Mouse (Mus musculus) embryonic facial prominence, embryonic 14.5 days (tissue): ENCODE results near the gene Cables2. TPM values are rescaled to one million over a fixed set of nuclear protein-coding genes. Genes with fewer than 3 reads are reported as not detected.

Experiments used
- ATAC-seq: fragments of 200-750 bp; cut with Nextera tagmentation; 2 replicates; pipeline ENCODE4 v1.8.0; 2017; ENCODE audit warnings: low read depth, moderate number of reproducible peaks, moderate TSS enrichment
- DNase-seq: peaks from one replicate; pipeline ENCODE4 v3.0.0-alpha.2; 2015; ENCODE audit warnings: low spot score
- H3K27ac ChIP-seq: fragments of 300-500 bp; sonication (generic); replicated peaks from 2 replicates; pipeline ENCODE4 v1.5.1; 2014; ENCODE audit warnings: low read depth, mild to moderate bottlenecking, low read length, moderate library complexity
- H3K27me3 ChIP-seq: fragments of 300-500 bp; sonication (generic); replicated peaks from 2 replicates; pipeline ENCODE4 v1.6.1; 2014; ENCODE audit warnings: low read length; ENCODE audit not compliant: control insufficient read depth, insufficient read depth
- H3K36me3 ChIP-seq: fragments of 300-500 bp; sonication (generic); 2 replicates; pipeline ENCODE4 v1.6.1; 2014; ENCODE audit warnings: low read length, mixed read lengths; ENCODE audit not compliant: control insufficient read depth, insufficient read depth
- H3K4me1 ChIP-seq: fragments of 300-500 bp; sonication (generic); 2 replicates; pipeline ENCODE4 v1.6.1; 2014; ENCODE audit warnings: antibody characterized with exemption, low read length; ENCODE audit not compliant: control insufficient read depth, insufficient read depth
- H3K4me2 ChIP-seq: fragments of 300-500 bp; sonication (generic); 2 replicates; pipeline ENCODE4 v1.6.1; 2014; ENCODE audit warnings: low read depth, mild to moderate bottlenecking, low read length, moderate library complexity, mixed read lengths
- H3K4me3 ChIP-seq: fragments of 300-500 bp; sonication (generic); 2 replicates; pipeline ENCODE4 v1.5.1; 2014; ENCODE audit warnings: low read depth, mild to moderate bottlenecking, low read length
- H3K9ac ChIP-seq: fragments of 300-500 bp; sonication (generic); 2 replicates; pipeline ENCODE4 v1.6.1; 2014; ENCODE audit warnings: low read depth, mild to moderate bottlenecking, low read length, moderate library complexity, mixed read lengths
- H3K9me3 ChIP-seq: fragments of 300-500 bp; sonication (generic); 2 replicates; pipeline ENCODE4 v1.6.1; 2016; ENCODE audit warnings: low read length; ENCODE audit not compliant: control insufficient read depth
- WGBS: fragments of 180-500 bp; shearing (Covaris S2); extraction: QIAGEN DNeasy Blood & Tissue Kit; methylation state at CpG from one replicate; pipeline ENCODE4 v1.1.7; 2014; 5-methylcytosine and 5-hydroxymethylcytosine counted together
- polyA plus RNA-seq: library from polyadenylated mRNA; unstranded; fragments of >200 nt; fragmentation: Nextera tagmentation; extraction: Ambion mirVana; gene quantifications from 2 replicates; pipeline ENCODE4 v1.2.1, GENCODE M21; 2014

Gene Cables2
- polyA plus RNA-seq, 1 experiment from 2014 or later, result 16.5 TPM

DNA sequence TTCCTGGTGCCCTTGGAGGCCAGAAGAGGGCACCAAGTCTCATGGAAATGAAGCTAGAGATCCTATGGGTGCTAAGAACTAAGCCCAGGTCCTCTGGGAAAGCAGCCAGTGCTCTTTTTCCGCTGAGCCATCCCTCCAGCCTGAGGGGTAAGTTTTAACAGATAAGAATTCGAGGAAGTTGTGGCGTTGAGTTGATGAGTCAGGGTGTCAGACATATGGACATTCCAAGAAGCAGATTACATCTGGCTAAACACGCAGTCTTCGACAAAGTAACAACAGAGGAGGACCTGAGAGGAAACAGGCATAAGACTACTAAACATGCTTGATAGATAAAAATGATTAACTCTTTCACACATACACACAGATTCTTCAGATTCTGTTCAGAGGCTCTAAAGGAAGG lies 34.7 kb downstream of the Cables2 start:
- Histone ChIP-seq H3K4me1 (peaks cover 17% of the 10 kb centered on the region), H3K4me2 (no peak overlapping the region), H3K4me3 (no peak overlapping the region), H3K9me3 (no peaks in the 10 kb centered on the region), H3K27ac (no peak overlapping the region), H3K36me3 (no peaks in the 10 kb centered on the region), H3K27me3 (no peaks in the 10 kb centered on the region), H3K9ac (no peak overlapping the region)
- 63% methylated on average over 5 of the region's 5 CpGs for WGBS
- DNase-seq, result no peak
- no peak for ATAC-seq

DNA sequence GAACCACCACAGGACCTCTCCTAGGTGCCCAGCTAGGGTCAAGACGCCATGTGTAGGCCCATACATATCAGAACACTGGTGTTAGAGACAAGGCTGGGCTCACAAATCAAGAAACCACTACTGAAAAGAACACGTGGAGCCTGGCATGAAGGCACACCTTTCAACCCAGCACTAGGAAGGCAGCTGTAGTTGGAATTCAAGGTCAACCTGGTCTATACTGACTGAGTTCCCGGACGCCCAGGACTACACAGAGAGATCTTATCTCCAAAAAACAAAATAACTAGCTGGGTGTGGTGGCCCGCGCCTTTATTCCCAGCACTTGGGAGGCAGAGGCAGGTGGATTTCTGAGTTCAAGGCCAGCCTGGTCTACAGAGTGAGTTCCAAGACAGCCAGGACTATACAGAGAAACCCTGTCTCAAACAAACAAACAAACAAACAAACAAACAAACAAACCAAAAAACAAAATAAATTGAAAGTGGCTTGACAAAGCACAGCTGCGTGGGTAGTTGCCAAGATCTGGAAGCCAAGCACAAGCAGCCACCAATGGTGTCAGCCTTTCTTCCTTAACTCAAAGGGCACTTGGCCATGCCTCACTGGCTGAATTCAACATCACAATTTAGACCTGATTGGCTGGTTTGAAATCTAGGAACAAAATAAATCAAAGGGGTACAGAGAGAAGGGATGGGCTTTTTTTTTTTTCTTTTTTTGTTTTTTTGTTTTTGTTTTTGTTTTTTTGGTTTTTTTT lies 35.5 kb downstream of the Cables2 start:
- Histone ChIP-seq H3K36me3 (no peaks in the 10 kb centered on the region), H3K9ac (no peak overlapping the region), H3K4me1 (peaks cover 17% of the 10 kb centered on the region), H3K9me3 (no peaks in the 10 kb centered on the region), H3K27ac (no peak overlapping the region), H3K4me2 (no peak overlapping the region), H3K27me3 (no peaks in the 10 kb centered on the region), H3K4me3 (no peak overlapping the region)
- DNase-seq (no peak), ATAC-seq (no peak)
- 91% methylated on average over 7 of the region's 7 CpGs for WGBS

GRCm38 (mm10) chr2:180236930-180237329 lies 36.4 kb downstream of the Cables2 start:
- Histone ChIP-seq H3K9ac (no peak overlapping the region), H3K4me2 (no peak overlapping the region), H3K9me3 (no peaks in the 10 kb centered on the region), H3K27ac (no peak overlapping the region), H3K36me3 (no peaks in the 10 kb centered on the region), H3K4me3 (no peak overlapping the region), H3K27me3 (no peaks in the 10 kb centered on the region), H3K4me1 (peaks cover 17% of the 10 kb centered on the region)
- WGBS, result 83% methylated on average over 3 of the region's 3 CpGs
- DNase-seq (no peak), ATAC-seq (no peak)

DNA sequence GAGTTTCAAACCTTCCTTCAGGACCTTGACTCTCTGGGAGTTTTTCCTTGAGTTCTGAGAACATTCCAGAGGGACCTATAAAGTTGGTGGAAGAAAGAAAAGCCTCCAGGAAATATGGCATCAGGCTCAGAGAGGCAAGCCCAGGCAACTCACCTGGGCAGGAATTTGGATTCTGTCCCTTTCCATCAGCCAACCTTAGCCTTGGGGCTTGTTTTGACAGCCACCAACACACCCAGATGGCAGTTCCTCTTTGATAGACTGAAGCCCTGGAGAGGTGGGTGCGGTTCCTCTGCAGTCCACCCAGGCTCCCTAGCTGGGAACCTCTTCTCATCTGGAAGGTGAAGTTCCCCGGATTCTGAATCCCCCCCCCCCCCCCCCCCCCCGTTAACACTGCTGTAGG lies 36.8 kb downstream of the Cables2 start:
- WGBS, result 44% methylated on average over 2 of the region's 3 CpGs
- peak overlapping the region; percentile 74; the same call in 1 of the 2 replicates for H3K27ac ChIP-seq

DNA sequence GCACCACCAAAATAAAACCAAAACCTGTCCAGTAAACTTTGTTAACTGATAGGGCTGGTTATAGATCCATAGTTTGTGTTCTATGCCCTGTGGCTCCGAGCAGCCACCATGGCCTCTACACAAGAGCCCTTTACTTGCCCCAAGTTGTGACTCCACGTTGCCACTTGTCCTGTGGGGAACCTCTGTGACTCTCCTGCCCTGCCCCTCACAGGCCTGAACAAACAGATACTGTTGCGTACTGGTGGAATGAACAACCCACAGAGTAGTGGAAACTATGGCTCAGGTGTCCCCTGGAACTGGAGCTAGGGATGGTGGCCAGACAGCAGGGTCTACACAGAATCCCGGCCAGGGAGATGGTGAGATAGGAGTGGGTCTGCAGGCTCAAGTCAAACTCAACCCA lies 37.5 kb downstream of the Cables2 start:
- no peak overlapping the region for H3K4me3 ChIP-seq
- H3K27ac ChIP-seq, result peak overlapping the region; percentile 74; the same call in 1 of the 2 replicates
- no peak overlapping the region for H3K4me2 ChIP-seq
- no peaks in the 10 kb centered on the region for H3K27me3 ChIP-seq
- no peaks in the 10 kb centered on the region for H3K36me3 ChIP-seq
- H3K4me1 ChIP-seq, result peaks cover 17% of the 10 kb centered on the region
- ATAC-seq (no peak), DNase-seq (no peak)
- H3K9me3 ChIP-seq, result no peaks in the 10 kb centered on the region
- H3K9ac ChIP-seq, result no peak overlapping the region
- 79% methylated on average over 4 of the region's 4 CpGs for WGBS

More for the DNA sequence above, 36.8 kb downstream of the Cables2 start:
- Histone ChIP-seq H3K9ac (no peak overlapping the region), H3K4me3 (no peak overlapping the region), H3K9me3 (no peaks in the 10 kb centered on the region), H3K4me2 (no peak overlapping the region), H3K4me1 (peaks cover 17% of the 10 kb centered on the region), H3K27me3 (no peaks in the 10 kb centered on the region), H3K36me3 (no peaks in the 10 kb centered on the region)
- ATAC-seq (0 out of 2 replicates have a peak, but pooled peaks have one; percentile 45), DNase-seq (peak; percentile 72)

GRCm38 (mm10) chr2:180234980-180235379 lies 38.3 kb downstream of the Cables2 start:
- H3K9ac ChIP-seq, result peak overlapping the region; percentile 19; the same call in 1 of the 2 replicates
- peaks cover 17% of the 10 kb centered on the region for H3K4me1 ChIP-seq
- H3K27me3 ChIP-seq, result no peaks in the 10 kb centered on the region
- H3K36me3 ChIP-seq, result no peaks in the 10 kb centered on the region
- DNase-seq, result no peak
- H3K4me3 ChIP-seq, result no peak overlapping the region
- H3K27ac ChIP-seq, result peak overlapping the region; percentile 74
- peak; percentile 83 for ATAC-seq
- H3K9me3 ChIP-seq, result no peaks in the 10 kb centered on the region
- WGBS, result 42% methylated on average over 6 of the region's 6 CpGs
- peak overlapping the region; percentile 15; the same call in 1 of the 2 replicates for H3K4me2 ChIP-seq

DNA sequence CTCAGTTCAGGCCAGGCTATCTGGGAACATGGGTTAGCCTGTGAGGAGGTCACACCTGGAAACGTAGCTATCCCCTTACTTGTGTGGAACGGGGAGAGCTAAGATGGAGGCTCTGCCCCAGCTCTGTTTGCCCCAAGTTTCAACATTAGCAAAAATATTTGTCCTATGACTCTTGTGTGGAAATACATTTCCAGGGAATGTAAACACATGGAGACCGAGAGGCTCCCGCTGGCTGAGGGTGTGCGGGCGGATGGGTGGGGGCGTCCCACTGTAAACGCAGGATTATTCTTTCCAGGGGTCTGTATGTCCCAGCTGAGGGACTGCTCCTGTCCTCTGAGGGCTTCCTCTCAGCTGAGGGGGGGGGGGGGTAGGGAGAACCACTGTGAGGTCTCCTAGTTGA lies 38.9 kb downstream of the Cables2 start:
- Histone ChIP-seq H3K4me1 (peaks cover 17% of the 10 kb centered on the region), H3K27ac (peak overlapping the region; percentile 74), H3K9ac (no peak overlapping the region), H3K4me3 (no peak overlapping the region), H3K4me2 (0 out of 2 replicates have a peak overlapping the region, but pooled peaks have one; percentile 15), H3K27me3 (no peaks in the 10 kb centered on the region), H3K36me3 (no peaks in the 10 kb centered on the region), H3K9me3 (no peaks in the 10 kb centered on the region)
- ATAC-seq (no peak), DNase-seq (no peak)
- WGBS, result 84% methylated on average over 8 of the region's 8 CpGs

- no peak for ATAC-seq
- H3K9ac ChIP-seq, result no peak overlapping the region
- H3K36me3 ChIP-seq, result no peaks in the 10 kb centered on the region
- no peaks in the 10 kb centered on the region for H3K9me3 ChIP-seq
- no peaks in the 10 kb centered on the region for H3K27me3 ChIP-seq
- DNase-seq, result no peak
- 89% methylated on average over 7 of the region's 7 CpGs for WGBS
- H3K4me3 ChIP-seq, result no peak overlapping the region
- no peak overlapping the region for H3K4me2 ChIP-seq
- H3K27ac ChIP-seq, result no peak overlapping the region
- H3K4me1 ChIP-seq, result peaks cover 19% of the 10 kb centered on the region
Measured at GRCm38 (mm10) chr2:180233101-180233904, 40.0 kb downstream of the Cables2 start.
